In genomic region chr19:58469421-58469820, GRCm38 (mm10) we compare ENCODE assay signal across 8 mouse cellular contexts. TPM values are rescaled to one million over a fixed set of nuclear protein-coding genes. Genes with fewer than 3 reads are reported as not detected.
A peak's percentile ranks its signal among the peaks of the same experiment; 100 is the strongest.
DNase-seq lines count a peak whose midpoint lies in the region; ATAC-seq and TF ChIP-seq lines count a peak whose summit lies in the region.

No protein-coding gene starts in this region.

- H3K79me2 ChIP-seq in liver, adult 2 months (ENCODE audit: control insufficient read depth, insufficient read depth, low read length) = no peaks in the 10 kb centered on the region

- H3K9me3 ChIP-seq in heart, embryonic 11.5 days (replicated peaks; ENCODE audit: control insufficient read depth, low read length) = 0 out of 2 replicates have a peak, but pooled peaks cover 3% of the 10 kb centered on the region
- H3K9me3 ChIP-seq in kidney, embryonic 14.5 days (ENCODE audit: control insufficient read depth, low read length) = peaks cover 6% of the 10 kb centered on the region; the same call in 1 of the 2 replicates
- H3K9me3 ChIP-seq in neural tube, embryonic 14.5 days (ENCODE audit: control insufficient read depth, low read length) = no peaks in the 10 kb centered on the region

- no peaks in the 10 kb centered on the region for H3K27me3 ChIP-seq in heart, embryonic 11.5 days (ENCODE audit: control insufficient read depth, insufficient read depth, low read length)
- H3K27me3 ChIP-seq in kidney, embryonic 14.5 days (ENCODE audit: control insufficient read depth, insufficient read depth, low read length) = no peaks in the 10 kb centered on the region
- H3K27me3 ChIP-seq in liver, adult 2 months (ENCODE audit: control insufficient read depth, insufficient read depth, low read length) = no peaks in the 10 kb centered on the region; the same call in 1 of the 2 replicates
- H3K27me3 ChIP-seq in neural tube, embryonic 14.5 days (ENCODE audit: control insufficient read depth, insufficient read depth, low read length) = no peaks in the 10 kb centered on the region
- H3K27me3 ChIP-seq in testis, adult 2 months (ENCODE audit: control insufficient read depth, insufficient read depth, low read length) = no peaks in the 10 kb centered on the region

- H3K9ac ChIP-seq in heart, embryonic 11.5 days (ENCODE audit: low read depth, low read length) = no peak overlapping the region
- H3K9ac ChIP-seq in kidney, embryonic 14.5 days (ENCODE audit: low read depth, low read length) = no peak overlapping the region
- no peak overlapping the region for H3K9ac ChIP-seq in liver, adult 2 months (ENCODE audit: low read depth, low read length)
- H3K9ac ChIP-seq in neural tube, embryonic 14.5 days (replicated peaks; ENCODE audit: low read depth, low read length) = no peak overlapping the region

- DNase-seq in heart, adult 18-20 months = peak; percentile 68 to 92
- peak; percentile 88 to 93 for DNase-seq in cerebellum, postnatal 25 days
- peak; percentile 56 to 66 for DNase-seq in gastrocnemius, adult 8-10 months (ENCODE audit: low spot score in 2 of 2)
- peak; percentile 72 for DNase-seq in liver, adult 2 months (ENCODE audit: extremely low read depth, low read depth, low spot score)

- H3K4me3 ChIP-seq in heart, embryonic 11.5 days (ENCODE audit: low read depth, low read length) = no peak overlapping the region
- no peak overlapping the region for H3K4me3 ChIP-seq in kidney, embryonic 14.5 days (ENCODE audit: low read length)
- H3K4me3 ChIP-seq in liver, adult 2 months (ENCODE audit: insufficient read depth, low read depth, low read length) = no peak overlapping the region
- H3K4me3 ChIP-seq in neural tube, embryonic 14.5 days (ENCODE audit: low read depth, low read length) = no peak overlapping the region
- no peak overlapping the region for H3K4me3 ChIP-seq in testis, adult 2 months (ENCODE audit: control insufficient read depth, low read depth, low read length)

- H3K27ac ChIP-seq in heart, embryonic 11.5 days (ENCODE audit: low read depth, low read length) = no peak overlapping the region
- H3K27ac ChIP-seq in kidney, embryonic 14.5 days (ENCODE audit: low read depth, low read length) = no peak overlapping the region
- no peak overlapping the region for H3K27ac ChIP-seq in liver, adult 2 months (replicated peaks; ENCODE audit: insufficient read depth, low read depth, low read length)
- H3K27ac ChIP-seq in neural tube, embryonic 14.5 days (ENCODE audit: low read depth, low read length) = no peak overlapping the region
- no peak overlapping the region for H3K27ac ChIP-seq in testis, adult 2 months (ENCODE audit: control insufficient read depth, insufficient read depth, low read depth, low read length)

- H3K4me2 ChIP-seq in heart, embryonic 11.5 days = no peak overlapping the region
- no peak overlapping the region for H3K4me2 ChIP-seq in kidney, embryonic 14.5 days (replicated peaks; ENCODE audit: low read depth, low read length)
- no peak overlapping the region for H3K4me2 ChIP-seq in neural tube, embryonic 14.5 days (ENCODE audit: low read depth, low read length)

- H3K36me3 ChIP-seq in heart, embryonic 11.5 days (ENCODE audit: control insufficient read depth, insufficient read depth, low read length) = no peaks in the 10 kb centered on the region
- H3K36me3 ChIP-seq in kidney, embryonic 14.5 days (ENCODE audit: control insufficient read depth, insufficient read depth, low read length) = no peaks in the 10 kb centered on the region
- no peaks in the 10 kb centered on the region for H3K36me3 ChIP-seq in liver, adult 2 months (ENCODE audit: control insufficient read depth, insufficient read depth, low read length)
- H3K36me3 ChIP-seq in neural tube, embryonic 14.5 days (ENCODE audit: control insufficient read depth, insufficient read depth, low read length) = no peaks in the 10 kb centered on the region
- no peaks in the 10 kb centered on the region for H3K36me3 ChIP-seq in testis, adult 2 months (ENCODE audit: control insufficient read depth, insufficient read depth, low read length)

- no peak for ATAC-seq in heart, embryonic 11.5 days (replicated peaks; ENCODE audit: insufficient number of reproducible peaks, low FRiP score, low TSS enrichment)
- peak; percentile 52; the same call in 1 of the 2 replicates for ATAC-seq in kidney, embryonic 14.5 days (ENCODE audit: low FRiP score, low TSS enrichment)
- ATAC-seq in neural tube, embryonic 14.5 days (ENCODE audit: low read depth) = 0 out of 2 replicates have a peak, but pooled peaks have one; percentile 24

- no peak for TF ChIP-seq POLR2A in liver, adult 2 months (IDR thresholded peaks at IDR 0.05; ENCODE audit: extremely low read depth, insufficient read depth, low read length)
- no peak for TF ChIP-seq POLR2A in testis, adult 2 months (IDR thresholded peaks at IDR 0.05; ENCODE audit: control insufficient read depth, low read depth, low read length)

- no peaks in the 10 kb centered on the region for H3K4me1 ChIP-seq in heart, embryonic 11.5 days (ENCODE audit: control insufficient read depth, insufficient read depth, low read length)
- H3K4me1 ChIP-seq in kidney, embryonic 14.5 days (ENCODE audit: control insufficient read depth, insufficient read depth, low read length) = no peaks in the 10 kb centered on the region
- H3K4me1 ChIP-seq in liver, adult 2 months (ENCODE audit: control insufficient read depth, insufficient read depth, low read length) = no peaks in the 10 kb centered on the region
- H3K4me1 ChIP-seq in neural tube, embryonic 14.5 days (ENCODE audit: control insufficient read depth, insufficient read depth, low read length) = no peaks in the 10 kb centered on the region
- H3K4me1 ChIP-seq in testis, adult 2 months (ENCODE audit: control insufficient read depth, insufficient read depth, low read length) = no peaks in the 10 kb centered on the region

- peak; percentile 80 for TF ChIP-seq CTCF in liver, adult 2 months (IDR thresholded peaks at IDR 0.05; ENCODE audit: low read depth, low read length)
- peak; percentile 69; the same call in 1 of the 2 replicates for TF ChIP-seq CTCF in testis, adult 2 months (IDR thresholded peaks at IDR 0.05; ENCODE audit: control insufficient read depth, insufficient read depth, insufficient replicate concordance, low read depth, low read length)

- 21% methylated on average over 12 of the region's 12 CpGs for WGBS in heart, embryonic 11.5 days (ENCODE audit: insufficient replicate concordance)
- WGBS in kidney, embryonic 14.5 days = 19% methylated on average over 12 of the region's 12 CpGs
- WGBS in liver, adult 2 months = 16% methylated on average over 12 of the region's 12 CpGs
- 15% methylated on average over 12 of the region's 12 CpGs for WGBS in neural tube, embryonic 14.5 days

RNA-seq across cellular contexts. Expression of gene Gfra1, which starts 13.7 kb away (rescaled TPM):
- total RNA-seq in heart, adult 18-20 months (2021) = 1 to 10 TPM; 4.9 TPM
- 3.8 and 4.3 TPM in 2 replicates for polyA plus RNA-seq in heart, embryonic 11.5 days (2014; fragmentation: Nextera tagmentation; extraction: Ambion mirVana)
- 1 to 10 TPM; 2.2 to 3.9 (median 3.1) TPM for total RNA-seq in gastrocnemius, adult 8-10 months (2022)
- 38.1 and 70.1 TPM in 2 replicates for polyA plus RNA-seq in kidney, embryonic 14.5 days (2014; fragmentation: Nextera tagmentation; extraction: Ambion mirVana)
- total RNA-seq in liver, adult 2 months (2014; rRNA removed) = 101 and 109 TPM in 2 replicates
- 38.9 and 42.4 TPM in 2 replicates for polyA plus RNA-seq in liver, adult 2 months (2012; rRNA removed)
- 67.8 and 67.9 TPM in 2 replicates for polyA plus RNA-seq in neural tube, embryonic 14.5 days (2014; fragmentation: Nextera tagmentation; extraction: Ambion mirVana)
- polyA plus RNA-seq in testis, adult 2 months (2012; rRNA removed) = 1.2 and 1.6 TPM in 2 replicates

RNA-seq across cellular contexts. Expression of gene Ccdc172, which starts 42.4 kb away (rescaled TPM):
- total RNA-seq in heart, adult 18-20 months (2021) = not detected
- not detected in 2 replicates for polyA plus RNA-seq in heart, embryonic 11.5 days (2014; fragmentation: Nextera tagmentation; extraction: Ambion mirVana)
- not detected for total RNA-seq in gastrocnemius, adult 8-10 months (2022)
- polyA plus RNA-seq in kidney, embryonic 14.5 days (2014; fragmentation: Nextera tagmentation; extraction: Ambion mirVana) = not detected in 2 replicates
- total RNA-seq in liver, adult 2 months (2014; rRNA removed) = not detected in 2 replicates
- polyA plus RNA-seq in liver, adult 2 months (2012; rRNA removed) = not detected in 2 replicates
- polyA plus RNA-seq in neural tube, embryonic 14.5 days (2014; fragmentation: Nextera tagmentation; extraction: Ambion mirVana) = not detected in 2 replicates
- 8.6 and 8.9 TPM in 2 replicates for polyA plus RNA-seq in testis, adult 2 months (2012; rRNA removed)
